In genomic region chr17:87328177-87328768, GRCm38 (mm10) we compare ENCODE assay signal across 10 mouse cellular contexts. TPM values are rescaled to one million over a fixed set of nuclear protein-coding genes. Genes with fewer than 3 reads are reported as not detected.
DNase-seq lines count a peak whose midpoint lies in the region; ATAC-seq and TF ChIP-seq lines count a peak whose summit lies in the region.
"Had no signal": no experiment of that assay in that cellular context is flagged by ENCODE, and none has a peak within 500 bp of the region (broad histone marks: within the 10 kb centered on the region; RNA-seq: fewer than 3 reads in every experiment).

No protein-coding gene starts in this region.

- DNase-seq in forebrain, postnatal 0 days = peak; percentile 66
- peak; percentile 56 for DNase-seq in brain, embryonic 14.5 days (ENCODE audit: low read depth)
- DNase-seq in layer of hippocampus, adult 11-12 months (ENCODE audit: low spot score) = peak; percentile 83
- DNase-seq in left cerebral cortex, postnatal 36 days (ENCODE audit: low spot score in 2 of 2) = peak; percentile 89 to 92
- no peak for DNase-seq in urinary bladder, postnatal 10 days (ENCODE audit: low spot score)
- DNase-seq in thymus, postnatal 4 days = no peak
- no peak for DNase-seq in spleen, postnatal 36 days (ENCODE audit: low spot score in 2 of 2)
- DNase-seq: heart, postnatal 10 days had no signal

- H3K4me3 ChIP-seq in forebrain, postnatal 0 days (ENCODE audit: low read depth, low read length) = no peak overlapping the region
- no peak overlapping the region for H3K4me3 ChIP-seq in forebrain, embryonic 16.5 days (replicated peaks; ENCODE audit: low read length)

- H3K9ac ChIP-seq in forebrain, postnatal 0 days = no peak overlapping the region
- H3K9ac ChIP-seq in forebrain, embryonic 16.5 days (replicated peaks; ENCODE audit: low read depth, low read length) = no peak overlapping the region

- intact Hi-C loops in left cerebral cortex, postnatal 36 days (cut with DNase I) = loop anchor here (2.0 to 5.0 kb wide), 2 partner anchors 51 to 104 kb away; no protein-coding TSS in a partner anchor

- H3K4me2 ChIP-seq in forebrain, postnatal 0 days (ENCODE audit: low read depth) = no peak overlapping the region
- H3K4me2 ChIP-seq in forebrain, embryonic 16.5 days (ENCODE audit: low read length) = no peak overlapping the region

- H3K36me3 ChIP-seq in forebrain, postnatal 0 days (ENCODE audit: insufficient read depth) = no peaks in the 10 kb centered on the region
- H3K36me3 ChIP-seq in forebrain, embryonic 16.5 days (ENCODE audit: control insufficient read depth, insufficient read depth) = no peaks in the 10 kb centered on the region

- H3K9me3 ChIP-seq in forebrain, postnatal 0 days (ENCODE audit: low read length) = no peaks in the 10 kb centered on the region
- H3K9me3 ChIP-seq in forebrain, embryonic 16.5 days (ENCODE audit: control insufficient read depth, low read length) = no peaks in the 10 kb centered on the region

- peaks cover 56% of the 10 kb centered on the region for H3K4me1 ChIP-seq in forebrain, postnatal 0 days (ENCODE audit: insufficient read depth)
- peaks cover 59% of the 10 kb centered on the region for H3K4me1 ChIP-seq in forebrain, embryonic 16.5 days (replicated peaks; ENCODE audit: control insufficient read depth, insufficient read depth, low read length)

- ATAC-seq in forebrain, postnatal 0 days = no peak
- ATAC-seq in forebrain, embryonic 16.5 days = no peak

- WGBS in forebrain, postnatal 0 days = 44% methylated on average over 8 of the region's 9 CpGs
- WGBS in forebrain, embryonic 16.5 days = 55% methylated on average over 7 of the region's 9 CpGs

- TF ChIP-seq POLR2A in brain, embryonic 14.5 days (IDR thresholded peaks at IDR 0.05; ENCODE audit: borderline replicate concordance, extremely low read depth, insufficient read depth, insufficient read length, poor library complexity, severe bottlenecking) = no peak

- H3K27ac ChIP-seq in forebrain, postnatal 0 days (ENCODE audit: low read depth, low read length) = peak overlapping the region; percentile 70
- no peak overlapping the region for H3K27ac ChIP-seq in forebrain, embryonic 16.5 days (ENCODE audit: low read length)

- no peak for TF ChIP-seq CTCF in forebrain, postnatal 0 days (IDR thresholded peaks at IDR 0.05; ENCODE audit: low read depth)
- no peak for TF ChIP-seq CTCF in brain, embryonic 14.5 days (IDR thresholded peaks at IDR 0.05; ENCODE audit: borderline replicate concordance, extremely low read depth, insufficient read depth, insufficient read length)

- H3K27me3 ChIP-seq in forebrain, postnatal 0 days (ENCODE audit: insufficient read depth, low read length) = no peaks in the 10 kb centered on the region
- H3K27me3 ChIP-seq in forebrain, embryonic 16.5 days (replicated peaks; ENCODE audit: control insufficient read depth, insufficient read depth, low read length) = no peaks in the 10 kb centered on the region
- H3K27me3 ChIP-seq: CH12.LX had no signal

RNA-seq across cellular contexts. Expression of gene Ttc7, which starts 45.6 kb away (rescaled TPM):
- 6.1 and 6.4 TPM in 2 replicates for total RNA-seq in forebrain, postnatal 0 days (2014; rRNA removed)
- polyA plus RNA-seq in forebrain, postnatal 0 days (2015; fragmentation: Nextera tagmentation; extraction: Ambion mirVana) = 7.0 and 7.5 TPM in 2 replicates
- polyA plus RNA-seq in forebrain, embryonic 16.5 days (2015; fragmentation: Nextera tagmentation; extraction: Ambion mirVana) = 3.1 and 3.4 TPM in 2 replicates
- 8.1 and 8.8 TPM in 2 replicates for polyA plus RNA-seq in brain, embryonic 14.5 days (2012; rRNA removed)
- 10 to 100 TPM; 13.1 to 14.7 TPM for total RNA-seq in left cerebral cortex, postnatal 36 days (2021)

Comparison
In these comparisons a context has a peak if more than half of its experiments do, and no peak if none do; other contexts are left out.
1. DNase-seq: peak in forebrain, postnatal 0 days (single experiment), brain, embryonic 14.5 days (single experiment), layer of hippocampus, adult 11-12 months (single experiment) and left cerebral cortex, postnatal 36 days (2 of 2); none in urinary bladder, postnatal 10 days (single experiment), thymus, postnatal 4 days (single experiment) and spleen, postnatal 36 days (0 of 2).